Mouse (Mus musculus): ENCODE measurements around the gene Rnf44. TPM values are rescaled to one million over a fixed set of nuclear protein-coding genes. Genes with fewer than 3 reads are reported as not detected.

Gene Rnf44
- total RNA-seq, 1 experiment = 60.3 TPM

DNA sequence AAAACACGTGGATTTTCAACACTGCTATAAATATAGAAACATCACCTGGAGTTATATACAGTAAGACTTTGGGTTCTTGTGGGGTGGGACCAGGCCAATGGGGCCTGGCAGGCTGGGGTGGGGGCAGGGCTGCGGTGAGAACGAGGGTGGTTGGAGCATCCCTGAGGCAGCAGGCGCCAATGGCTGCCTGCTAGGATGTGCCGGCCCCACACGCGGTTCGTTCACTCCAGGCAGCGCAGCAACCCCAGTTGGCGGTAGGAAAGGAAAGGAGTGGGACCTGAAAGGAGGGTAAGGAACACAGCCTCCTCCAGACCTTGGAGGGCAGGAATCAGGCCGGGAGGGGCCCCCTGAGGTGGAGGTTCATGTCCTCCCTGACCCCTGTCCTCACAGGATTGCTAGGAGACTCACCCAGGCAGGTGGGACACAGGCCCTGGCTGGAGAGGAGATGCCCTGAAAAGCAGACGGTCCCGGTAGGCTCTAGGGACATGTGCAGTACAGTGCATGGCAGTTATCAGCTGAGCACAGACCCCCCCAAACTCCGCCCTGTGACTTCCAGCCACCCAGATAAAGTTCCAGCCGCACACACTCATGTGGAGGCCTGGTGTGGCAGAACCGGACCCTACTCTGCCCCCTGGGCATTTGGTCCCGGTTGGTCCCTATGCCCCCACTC lies 13.4 kb downstream of the Rnf44 start:
- DNase-seq (ENCODE audit: low read depth, low spot score) = no peak
- peaks cover 61% of the 10 kb centered on the region for H3K36me3 ChIP-seq (ENCODE audit: control insufficient read depth, insufficient read depth, low read length, poor library complexity, severe bottlenecking)
- H3K9me3 ChIP-seq (ENCODE audit: control insufficient read depth, insufficient read depth, low read depth, low read length) = no peaks in the 10 kb centered on the region
- in situ Hi-C loops (cut with MboI; ENCODE audit: low sequenced_read_pairs in 2 of 2, unreplicated experiment in 2 of 2) = no loop called here
- 0 out of 2 replicates have a peak overlapping the region, but pooled peaks have one; percentile 1 for H3K27ac ChIP-seq (ENCODE audit: insufficient read depth, low read depth, low read length, poor library complexity, severe bottlenecking)
- H3K4me1 ChIP-seq (ENCODE audit: control insufficient read depth in 2 of 2, insufficient read depth in 2 of 2, low read length in 2 of 2, poor library complexity in 1 of 2) = peaks cover 1 to 32% of the 10 kb centered on the region in 2 experiments; a peak in 3 of 4 replicates
- H3K9ac ChIP-seq (ENCODE audit: insufficient read depth, low read depth, low read length, poor library complexity, severe bottlenecking) = no peak overlapping the region
- TF ChIP-seq ZC3H11A (IDR thresholded peaks at IDR 0.05; ENCODE audit: borderline replicate concordance, low read depth, low read length) = no peak
- no peak for TF ChIP-seq CHD2 (IDR thresholded peaks at IDR 0.05; ENCODE audit: low read depth, low read length)
- TF ChIP-seq HCFC1 (IDR thresholded peaks at IDR 0.05; ENCODE audit: borderline replicate concordance, insufficient read depth, low read length) = no peak
- no peak for TF ChIP-seq ZNF384 (IDR thresholded peaks at IDR 0.05; ENCODE audit: low read depth, low read length)
- no peak for TF ChIP-seq MAFK (IDR thresholded peaks at IDR 0.05; ENCODE audit: insufficient read depth, low read depth, low read length)
- no peak overlapping the region for H3K4me3 ChIP-seq (ENCODE audit: insufficient read depth in 1 of 2, low read depth in 1 of 2, low read length in 2 of 2, poor library complexity in 1 of 2, severe bottlenecking in 1 of 2)

DNA sequence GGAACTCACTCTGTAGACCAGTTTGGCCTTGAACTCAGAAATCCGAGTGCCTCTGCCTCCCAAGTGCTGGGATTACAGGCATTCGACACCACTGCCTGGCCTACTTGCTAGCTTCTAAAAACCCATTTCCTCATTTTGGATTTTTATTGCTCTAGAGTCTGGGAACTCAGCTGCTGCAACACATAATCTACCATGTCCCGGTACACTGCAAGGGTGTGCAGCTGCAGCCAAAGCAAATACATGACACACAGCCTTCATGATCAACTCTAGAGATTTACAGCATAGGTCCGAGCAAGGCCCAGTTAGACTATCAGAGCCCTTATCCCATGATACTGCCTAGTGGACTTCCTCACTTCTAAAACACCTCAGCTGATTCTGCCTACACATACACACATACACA lies 15.4 kb downstream of the Rnf44 start:
- no peak for TF ChIP-seq ZC3H11A (IDR thresholded peaks at IDR 0.05; ENCODE audit: borderline replicate concordance, low read depth, low read length)
- no peak for TF ChIP-seq ZNF384 (IDR thresholded peaks at IDR 0.05; ENCODE audit: low read depth, low read length)
- no peak for TF ChIP-seq MAFK (IDR thresholded peaks at IDR 0.05; ENCODE audit: insufficient read depth, low read depth, low read length)
- no peak for TF ChIP-seq CHD2 (IDR thresholded peaks at IDR 0.05; ENCODE audit: low read depth, low read length)
- TF ChIP-seq HCFC1 (IDR thresholded peaks at IDR 0.05; ENCODE audit: borderline replicate concordance, insufficient read depth, low read length) = no peak

DNA sequence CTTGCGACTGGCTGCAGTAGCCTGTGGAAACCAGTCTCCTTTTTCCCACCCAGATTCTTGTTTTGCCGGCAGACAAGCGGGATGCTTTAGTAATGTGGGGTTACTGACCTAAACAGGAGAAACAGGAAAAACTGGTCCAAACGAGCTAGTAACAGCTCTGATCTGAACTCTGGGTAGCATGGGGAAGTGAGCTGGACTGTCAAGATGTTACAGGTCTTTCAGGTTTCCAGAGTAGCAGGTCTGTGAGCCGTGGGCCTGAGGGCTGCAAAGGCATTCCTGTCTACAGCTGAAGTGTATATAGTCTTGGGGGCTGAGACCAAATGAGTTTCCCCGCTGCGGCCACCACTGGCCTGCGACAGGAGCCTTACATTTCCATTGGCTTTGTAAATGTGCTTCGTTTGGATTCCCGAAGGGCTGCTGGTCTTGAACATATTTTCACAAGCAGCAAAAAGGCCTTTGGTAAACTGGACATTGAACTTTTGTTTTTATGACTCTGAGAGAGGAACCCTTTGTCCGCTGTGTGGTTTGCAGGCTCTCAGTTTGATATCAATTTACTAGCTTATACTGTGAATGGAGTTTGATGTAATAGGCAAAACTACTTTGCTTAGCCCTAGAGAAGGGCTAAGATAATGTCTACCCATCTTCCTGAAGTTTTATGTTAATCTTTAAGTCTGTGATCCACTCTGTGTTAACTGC lies 17.7 kb downstream of the Rnf44 start:
- Histone ChIP-seq H3K36me3 (ENCODE audit: control insufficient read depth, insufficient read depth, low read length, poor library complexity, severe bottlenecking) (peaks cover 21% of the 10 kb centered on the region), H3K9me3 (ENCODE audit: control insufficient read depth, insufficient read depth, low read depth, low read length) (no peaks in the 10 kb centered on the region), H3K4me3 (ENCODE audit: insufficient read depth in 1 of 2, low read depth in 1 of 2, low read length in 2 of 2, poor library complexity in 1 of 2, severe bottlenecking in 1 of 2) (no peak overlapping the region), H3K4me1 (ENCODE audit: control insufficient read depth in 2 of 2, insufficient read depth in 2 of 2, low read length in 2 of 2, poor library complexity in 1 of 2) (peaks cover 0 to 6% of the 10 kb centered on the region in 2 experiments; a peak in 2 of 4 replicates), H3K9ac (ENCODE audit: insufficient read depth, low read depth, low read length, poor library complexity, severe bottlenecking) (no peak overlapping the region), H3K27ac (ENCODE audit: insufficient read depth, low read depth, low read length, poor library complexity, severe bottlenecking) (no peak overlapping the region)
- no peak for TF ChIP-seq MAFK (IDR thresholded peaks at IDR 0.05; ENCODE audit: insufficient read depth, low read depth, low read length)
- TF ChIP-seq HCFC1 (IDR thresholded peaks at IDR 0.05; ENCODE audit: borderline replicate concordance, insufficient read depth, low read length) = no peak
- TF ChIP-seq CHD2 (IDR thresholded peaks at IDR 0.05; ENCODE audit: low read depth, low read length) = no peak
- no peak for TF ChIP-seq ZC3H11A (IDR thresholded peaks at IDR 0.05; ENCODE audit: borderline replicate concordance, low read depth, low read length)
- no peak for TF ChIP-seq ZNF384 (IDR thresholded peaks at IDR 0.05; ENCODE audit: low read depth, low read length)
- no peak for DNase-seq (ENCODE audit: low read depth, low spot score)
- in situ Hi-C loops (cut with MboI; ENCODE audit: low sequenced_read_pairs in 2 of 2, unreplicated experiment in 2 of 2) = no loop called here

More for the DNA sequence above, 15.4 kb downstream of the Rnf44 start:
- H3K4me1 ChIP-seq (ENCODE audit: control insufficient read depth in 2 of 2, insufficient read depth in 2 of 2, low read length in 2 of 2, poor library complexity in 1 of 2) = peaks cover 0 to 25% of the 10 kb centered on the region in 2 experiments; a peak in 2 of 4 replicates
- no peak overlapping the region for H3K27ac ChIP-seq (ENCODE audit: insufficient read depth, low read depth, low read length, poor library complexity, severe bottlenecking)
- H3K36me3 ChIP-seq (ENCODE audit: control insufficient read depth, insufficient read depth, low read length, poor library complexity, severe bottlenecking) = peaks cover 43% of the 10 kb centered on the region
- DNase-seq (ENCODE audit: low read depth, low spot score) = no peak
- H3K4me3 ChIP-seq (ENCODE audit: insufficient read depth in 1 of 2, low read depth in 1 of 2, low read length in 2 of 2, poor library complexity in 1 of 2, severe bottlenecking in 1 of 2) = no peak overlapping the region
- in situ Hi-C loops (cut with MboI; ENCODE audit: low sequenced_read_pairs in 2 of 2, unreplicated experiment in 2 of 2) = no loop called here
- no peak overlapping the region for H3K9ac ChIP-seq (ENCODE audit: insufficient read depth, low read depth, low read length, poor library complexity, severe bottlenecking)
- H3K9me3 ChIP-seq (ENCODE audit: control insufficient read depth, insufficient read depth, low read depth, low read length) = no peaks in the 10 kb centered on the region

DNA sequence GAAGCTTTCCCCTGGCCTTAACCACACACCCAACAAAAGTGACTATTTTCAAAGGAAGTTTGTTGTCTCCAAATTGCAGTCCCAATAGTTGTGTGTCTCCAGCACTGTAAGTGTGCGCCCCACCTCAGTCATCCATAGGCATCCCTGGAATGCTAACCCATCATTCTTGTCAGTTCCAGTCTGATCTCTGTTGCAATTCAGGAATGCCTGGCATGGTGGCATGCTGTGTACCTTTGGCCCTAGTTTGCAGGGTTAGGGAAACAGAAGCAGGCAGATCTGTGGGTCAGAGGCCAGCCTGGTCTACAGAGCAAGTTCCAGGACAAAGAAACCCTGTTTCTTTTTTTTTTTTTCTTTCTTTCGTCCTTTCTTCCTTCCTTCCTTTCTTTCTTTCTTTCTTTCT lies 23.2 kb downstream of the Rnf44 start:
- Histone ChIP-seq H3K4me1 (ENCODE audit: control insufficient read depth in 2 of 2, insufficient read depth in 2 of 2, low read length in 2 of 2, poor library complexity in 1 of 2) (peaks cover 0 to 2% of the 10 kb centered on the region in 2 experiments; a peak in 1 of 4 replicates), H3K27ac (ENCODE audit: insufficient read depth, low read depth, low read length, poor library complexity, severe bottlenecking) (no peak overlapping the region; the same call in 1 of the 2 replicates), H3K9ac (ENCODE audit: insufficient read depth, low read depth, low read length, poor library complexity, severe bottlenecking) (no peak overlapping the region), H3K9me3 (ENCODE audit: control insufficient read depth, insufficient read depth, low read depth, low read length) (no peaks in the 10 kb centered on the region), H3K4me3 (ENCODE audit: insufficient read depth in 1 of 2, low read depth in 1 of 2, low read length in 2 of 2, poor library complexity in 1 of 2, severe bottlenecking in 1 of 2) (no peak overlapping the region), H3K36me3 (ENCODE audit: control insufficient read depth, insufficient read depth, low read length, poor library complexity, severe bottlenecking) (peaks cover 3% of the 10 kb centered on the region)
- TF ChIP-seq CHD2 (IDR thresholded peaks at IDR 0.05; ENCODE audit: low read depth, low read length) (no peak), MAFK (IDR thresholded peaks at IDR 0.05; ENCODE audit: insufficient read depth, low read depth, low read length) (no peak), HCFC1 (IDR thresholded peaks at IDR 0.05; ENCODE audit: borderline replicate concordance, insufficient read depth, low read length) (no peak), ZNF384 (IDR thresholded peaks at IDR 0.05; ENCODE audit: low read depth, low read length) (no peak), ZC3H11A (IDR thresholded peaks at IDR 0.05; ENCODE audit: borderline replicate concordance, low read depth, low read length) (no peak)
- in situ Hi-C loops (cut with MboI; ENCODE audit: low sequenced_read_pairs in 2 of 2, unreplicated experiment in 2 of 2) = no loop called here
- DNase-seq (ENCODE audit: low read depth, low spot score) = no peak

All from ES-E14 (cell line).